Mouse (Mus musculus) forelimb bud, embryonic 11.5 days (tissue): ENCODE data around the gene Kcnj13.

Source experiments
- DNase-seq: peaks from one replicate; pipeline ENCODE4 v3.0.0-alpha.2; 2012; ENCODE audit warnings: low read depth, low spot score

Kcnj13 gene

GRCm38 (mm10) chr1:87394594-87394993 lies at the start of gene Kcnj13:
TSS of gene Kcnj13 (minus strand) at chr1:87394729.
- DNase-seq, result peak; percentile 6

DNA sequence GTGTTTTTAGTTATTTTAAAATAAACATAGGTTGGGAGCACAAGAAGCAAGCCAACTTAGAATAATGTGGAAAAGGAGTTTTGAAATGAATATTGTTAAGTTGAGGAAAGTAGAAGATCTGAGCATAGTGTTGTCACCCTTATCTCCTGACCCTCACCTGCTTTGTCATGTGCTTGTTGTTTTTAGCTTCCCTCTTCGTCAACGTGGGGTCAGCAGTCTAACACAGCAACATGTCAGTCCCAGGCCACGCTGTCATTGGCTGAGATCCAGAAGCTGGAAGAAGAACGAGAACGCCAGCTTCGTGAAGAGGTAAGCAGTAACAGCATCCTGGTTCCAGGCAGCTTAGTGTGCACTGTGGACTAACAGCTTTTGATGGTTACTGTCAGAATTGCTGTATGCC lies 42.1 kb upstream of the Kcnj13 start:
- DNase-seq, result no peak

- DNase-seq, result no peak
Measured at GRCm38 (mm10) chr1:87435125-87435524, 40.6 kb upstream of the Kcnj13 start.

GRCm38 (mm10) chr1:87418733-87419132 lies 24.2 kb upstream of the Kcnj13 start:
- DNase-seq, result peak; percentile 70

GRCm38 (mm10) chr1:87409380-87409779 lies 14.9 kb upstream of the Kcnj13 start:
- DNase-seq, result no peak

DNA sequence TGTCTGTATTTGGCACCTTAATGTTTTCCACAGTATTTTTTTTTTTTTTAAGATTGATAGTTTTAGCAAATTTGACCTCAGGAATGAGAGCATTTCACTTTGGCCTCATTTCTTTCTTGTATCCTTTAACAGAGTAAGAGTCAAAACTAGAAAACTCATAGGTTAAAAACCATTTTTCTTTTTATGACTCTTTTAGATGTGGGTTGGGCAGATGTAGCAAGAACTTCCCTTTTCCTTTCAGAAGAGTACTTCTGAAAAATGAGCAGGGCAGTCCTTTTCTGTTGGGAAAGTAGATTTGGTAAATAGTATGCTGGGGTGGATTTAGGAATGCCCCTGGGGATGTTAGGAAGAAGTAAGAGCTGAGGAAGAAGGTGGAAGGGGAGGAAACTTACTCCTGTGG lies 11.5 kb upstream of the Kcnj13 start:
- no peak for DNase-seq

- no peak for DNase-seq
Measured at GRCm38 (mm10) chr1:87404710-87405109, 10.2 kb upstream of the Kcnj13 start.

DNA sequence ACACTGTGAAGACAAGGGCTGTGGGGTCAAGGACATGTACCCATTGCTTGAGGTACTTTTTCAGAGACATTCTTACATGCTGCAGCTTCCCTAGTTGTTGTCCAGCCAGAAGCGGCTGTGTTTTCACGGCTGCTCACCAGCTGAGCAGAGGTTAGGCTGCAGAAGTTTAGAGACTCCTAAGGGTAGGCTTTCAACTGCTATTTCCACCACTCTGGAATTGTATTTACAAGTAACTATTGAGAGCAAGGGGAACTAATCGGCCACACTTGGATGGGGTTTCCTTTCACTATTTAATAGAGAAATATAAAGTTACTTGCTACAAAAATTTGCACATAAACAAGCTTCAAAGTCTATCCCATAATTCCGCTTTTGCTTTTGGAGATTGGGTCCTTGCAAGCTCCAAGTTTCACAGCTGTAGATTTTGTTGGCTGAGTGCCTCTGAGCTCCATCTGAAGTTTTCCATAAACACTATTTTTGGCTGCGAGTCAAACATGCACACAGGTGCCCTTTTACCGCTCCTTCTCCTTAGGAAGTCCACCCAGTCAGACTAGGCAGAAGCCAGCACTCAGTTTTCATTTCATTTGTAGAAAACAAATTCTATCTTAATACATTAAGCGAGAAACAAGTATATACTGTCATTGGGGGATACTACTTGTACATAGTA lies 2.5 kb upstream of the Kcnj13 start:
- no peak for DNase-seq

DNA sequence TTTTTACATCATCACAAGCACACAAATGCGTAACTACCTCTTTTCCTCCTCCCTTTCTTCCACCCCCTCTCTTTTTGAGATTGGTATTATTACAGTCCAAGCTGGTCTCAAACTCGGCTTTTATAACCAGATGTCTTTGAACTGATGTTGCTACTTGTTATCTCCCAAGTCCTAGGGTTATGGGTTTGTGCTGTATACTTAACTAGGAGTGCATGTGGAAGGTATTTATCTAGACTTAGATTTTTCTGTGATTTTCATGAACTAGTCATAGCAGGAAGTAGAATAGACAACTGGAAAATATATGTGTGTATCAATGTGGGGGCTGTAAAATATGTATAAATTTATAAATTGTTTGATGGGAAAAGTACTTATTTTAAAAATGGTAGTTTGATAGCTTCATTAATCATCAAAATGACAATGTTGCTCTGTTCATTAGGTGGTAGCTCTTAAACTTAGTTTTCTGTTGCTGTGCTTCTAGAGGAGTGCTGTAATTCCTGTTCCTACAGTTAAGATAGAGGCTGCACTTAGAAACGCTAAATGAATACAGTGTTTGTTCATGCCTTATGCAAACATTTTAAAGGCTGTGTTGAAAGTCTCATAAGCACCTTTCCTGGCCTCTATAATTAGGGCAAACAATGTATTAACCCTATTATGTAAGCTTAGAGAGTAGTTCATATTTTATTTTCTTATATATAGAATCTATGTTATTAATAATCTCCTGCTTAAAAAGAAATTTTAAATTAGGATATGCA lies 909 bp downstream of the Kcnj13 start:
- no peak for DNase-seq

- DNase-seq, result no peak
Measured at GRCm38 (mm10) chr1:87386436-87387092, 8.0 kb downstream of the Kcnj13 start.

DNA sequence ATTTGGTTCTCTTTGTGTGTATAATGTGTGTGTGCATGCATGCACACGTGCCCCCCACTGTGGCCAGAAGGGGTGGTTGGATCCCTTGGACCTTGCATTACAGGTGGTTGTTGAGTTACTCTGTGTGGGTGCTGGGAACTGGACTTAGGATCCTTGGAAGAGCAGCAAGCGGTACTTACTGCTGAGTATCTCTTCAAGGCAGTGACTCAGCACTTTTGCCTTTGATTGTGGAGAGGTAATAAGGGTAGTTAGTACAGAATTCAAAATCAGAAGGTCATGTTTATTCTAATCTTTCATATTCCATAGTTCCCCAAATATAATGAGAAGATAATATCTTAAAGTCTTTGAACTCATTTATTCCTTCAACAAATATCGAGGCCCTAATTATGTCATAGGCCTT lies 13.4 kb downstream of the Kcnj13 start:
- no peak for DNase-seq

DNA sequence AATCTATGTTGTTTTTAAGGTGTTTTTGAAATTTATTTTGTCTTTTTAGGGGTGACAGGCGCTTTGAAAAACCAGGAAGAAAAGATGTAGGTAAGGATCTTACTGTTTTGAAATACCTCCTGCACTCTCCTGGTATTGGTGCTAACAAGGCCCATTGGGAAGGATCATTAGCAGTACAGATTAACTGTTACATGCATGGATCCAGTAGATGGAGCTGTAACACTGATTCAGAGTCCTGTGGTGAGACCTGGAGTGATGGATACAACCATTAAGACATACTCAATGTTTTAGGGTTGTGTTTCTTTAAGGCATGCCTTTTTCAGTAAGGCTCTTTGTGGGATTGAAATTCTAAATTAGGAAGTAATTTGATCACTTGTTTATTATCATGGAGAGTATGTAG lies 14.6 kb downstream of the Kcnj13 start:
- DNase-seq, result no peak

DNA sequence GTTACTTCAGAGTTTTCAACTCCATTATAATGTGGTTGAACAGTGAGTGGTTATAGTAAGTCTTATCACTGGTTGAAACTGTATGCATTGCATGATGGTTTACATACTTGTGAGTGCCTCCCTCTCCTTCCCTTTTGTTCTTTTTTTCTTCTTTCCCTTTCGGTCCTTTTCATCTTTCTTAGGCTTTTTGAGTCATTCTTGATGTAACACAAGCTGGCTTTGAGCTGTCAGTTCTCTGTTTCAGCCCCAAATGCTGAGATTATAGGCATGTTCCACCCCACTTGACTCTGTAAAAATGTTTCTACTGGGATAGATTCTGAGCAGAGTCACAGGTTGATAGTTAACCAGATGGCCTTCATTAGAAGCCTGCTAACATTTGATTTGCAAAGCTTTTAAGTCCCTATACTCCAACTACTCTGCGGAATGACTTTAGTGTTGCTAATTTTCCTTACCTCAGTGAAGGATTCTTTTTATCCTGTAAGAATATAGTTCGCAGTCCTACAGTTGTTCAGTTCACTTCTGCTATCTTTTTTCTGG lies 16.4 kb downstream of the Kcnj13 start:
- DNase-seq, result no peak

- no peak for DNase-seq
Measured at GRCm38 (mm10) chr1:87360276-87360675, 34.3 kb downstream of the Kcnj13 start.

GRCm38 (mm10) chr1:87350576-87350975 lies 44.0 kb downstream of the Kcnj13 start:
- no peak for DNase-seq
